Mouse (Mus musculus) spleen, adult 2 months (tissue): Measurements from ENCODE around the gene Apon. TPM values are rescaled to one million over a fixed set of nuclear protein-coding genes. Genes with fewer than 3 reads are reported as not detected.

ENCODE experiments used
- DNase-seq, 2 experiments: peaks; one replicate each; pipeline versions ENCODE4 v3.0.0 to v3.0.0-alpha.2; 2012 to 2021; ENCODE audit warnings: low spot score in 2 of 2, low read depth in 1 of 2
- H3K27ac ChIP-seq: fragments of 200-500 bp; 2 replicates; pipeline ENCODE4 v1.5.1; 2012; ENCODE audit warnings: low read length, inconsistent platforms; ENCODE audit not compliant: insufficient read depth
- H3K27me3 ChIP-seq: fragments of 200-500 bp; 2 replicates; pipeline ENCODE4 v1.6.1; 2012; ENCODE audit warnings: mild to moderate bottlenecking, moderate library complexity, low read length, inconsistent platforms; ENCODE audit not compliant: control insufficient read depth, insufficient read depth
- H3K36me3 ChIP-seq: fragments of 200-500 bp; 2 replicates; pipeline ENCODE4 v1.6.1; 2012; ENCODE audit warnings: mild to moderate bottlenecking, low read length, inconsistent platforms; ENCODE audit not compliant: control insufficient read depth, insufficient read depth
- H3K4me1 ChIP-seq: fragments of 200-500 bp; 2 replicates; pipeline ENCODE4 v1.6.1; 2011; ENCODE audit warnings: inconsistent platforms; ENCODE audit not compliant: control insufficient read depth, insufficient read depth, insufficient read length
- H3K4me3 ChIP-seq: fragments of 200-500 bp; 2 replicates; pipeline ENCODE4 v1.5.1; 2011; ENCODE audit warnings: mild to moderate bottlenecking, inconsistent platforms; ENCODE audit not compliant: insufficient read depth, insufficient read length; ENCODE audit errors: extremely low read depth
- CTCF ChIP-seq: fragments of 200-500 bp; IDR thresholded peaks from 2 replicates; pipeline ENCODE4 v1.5.1; 2011; ENCODE audit warnings: mild to moderate bottlenecking, inconsistent platforms; ENCODE audit not compliant: insufficient read depth, insufficient read length, insufficient replicate concordance; ENCODE audit errors: extremely low read depth
- POLR2A ChIP-seq: fragments of 200-500 bp; IDR thresholded peaks from 2 replicates; pipeline ENCODE4 v1.6.1; 2011; ENCODE audit warnings: low read depth, low read length, inconsistent platforms
- WGBS: fragments of 180-500 bp; shearing (Covaris S2); methylation state at CpG from one replicate; pipeline ENCODE4 v1.1.7; 2018; 5-methylcytosine and 5-hydroxymethylcytosine counted together
- polyA plus RNA-seq: library from polyadenylated mRNA; depleted of rRNA; stranded (reverse); fragments of >200 nt; gene quantifications from 2 replicates; pipeline ENCODE4 v1.2.3, GENCODE M21; 2012; rRNA removed

Apon gene
- polyA plus RNA-seq, 1 experiment, result 0.06 TPM

DNA sequence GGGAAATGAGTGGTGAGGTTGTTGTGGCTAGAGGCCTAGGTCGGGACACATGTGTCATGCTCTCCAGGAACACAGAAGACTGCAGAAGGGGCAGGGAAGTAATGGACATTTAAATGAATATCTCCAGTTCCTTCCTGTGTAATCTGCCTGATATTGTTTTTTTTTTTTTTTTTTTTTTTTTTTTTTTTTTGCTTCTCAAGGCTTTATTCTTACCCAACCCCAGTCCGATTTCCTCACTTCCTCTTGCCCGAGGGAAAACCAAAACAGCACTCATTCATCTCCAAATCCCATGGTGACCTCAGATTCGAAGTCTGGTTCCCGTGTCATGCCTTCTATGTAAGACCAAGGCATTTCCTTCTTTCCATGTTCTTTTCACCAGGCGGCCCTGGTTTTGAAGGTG is 44.3 kb downstream of the Apon start:
- TF ChIP-seq CTCF, result no peak
- Histone ChIP-seq H3K27me3 (no peaks in the 10 kb centered on the region), H3K36me3 (no peaks in the 10 kb centered on the region), H3K4me1 (no peaks in the 10 kb centered on the region; the same call in 1 of the 2 replicates), H3K27ac (no peak overlapping the region), H3K4me3 (no peak overlapping the region)
- WGBS, result 49% methylated on average over 6 of the region's 6 CpGs
- no peak for DNase-seq

DNA sequence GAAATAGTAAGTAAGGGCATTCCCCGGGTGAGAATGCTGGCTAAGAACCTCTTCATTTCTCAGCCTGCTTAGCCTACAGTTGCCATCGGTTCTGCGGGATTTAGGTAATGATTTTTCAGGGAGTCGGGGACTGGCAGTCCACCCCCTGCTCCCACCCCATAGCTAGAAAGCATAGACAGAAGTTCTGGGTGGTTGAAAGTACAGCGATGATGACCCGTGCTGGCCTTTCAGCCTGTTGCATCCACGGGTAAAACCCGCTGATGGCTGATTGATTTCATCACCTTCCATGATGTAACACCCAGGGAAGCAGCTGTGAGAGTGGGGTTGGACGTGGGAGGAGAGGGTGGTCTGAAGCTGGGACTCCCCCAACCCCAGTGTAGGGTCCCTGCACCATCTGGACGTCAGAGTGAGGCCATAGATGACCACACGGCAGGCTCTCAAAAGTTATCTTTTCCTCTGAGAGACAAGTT is 44.8 kb downstream of the Apon start, which contains the start of gene Il23a:
TSS of gene Il23a (minus strand) at position 51 of the 470 bp plus-strand sequence.
- Histone ChIP-seq H3K27me3 (no peaks in the 10 kb centered on the region), H3K4me3 (no peak within 1 kb of the TSS), H3K4me1 (peaks cover under 1% of the 10 kb centered on the region; the same call in 1 of the 2 replicates), H3K36me3 (no peaks in the 10 kb centered on the region), H3K27ac (no peak within 1 kb of the TSS)
- no peak for DNase-seq
- TF ChIP-seq POLR2A (no peak), CTCF (no peak)
- WGBS, result 82% methylated on average over 11 of the region's 11 CpGs

DNA sequence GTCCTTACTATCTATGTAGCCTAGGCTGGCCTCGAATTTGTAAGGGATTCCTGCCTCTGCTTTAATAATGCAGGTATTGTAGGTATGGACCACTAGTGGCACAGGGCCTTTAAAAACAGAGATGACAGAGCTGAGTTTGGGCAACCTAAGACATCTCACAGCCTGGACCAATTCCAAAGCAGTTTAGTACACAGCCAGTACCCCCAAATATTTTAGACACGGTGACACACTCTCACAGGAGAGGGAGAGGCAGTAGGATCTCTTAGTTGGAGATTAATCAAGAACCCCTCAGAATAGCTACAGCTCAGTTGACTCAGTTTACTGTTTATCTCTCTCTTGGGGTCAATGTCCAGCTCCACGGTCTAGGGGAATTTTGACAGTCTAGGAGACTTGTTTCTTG is 48.5 kb downstream of the Apon start:
- Histone ChIP-seq H3K4me3 (peak overlapping the region; percentile 74; the same call in 1 of the 2 replicates), H3K27ac (peak overlapping the region; percentile 88; the same call in 1 of the 2 replicates), H3K4me1 (peaks cover 6% of the 10 kb centered on the region; the same call in 1 of the 2 replicates), H3K36me3 (no peaks in the 10 kb centered on the region), H3K27me3 (no peaks in the 10 kb centered on the region)
- no peak for DNase-seq
- TF ChIP-seq CTCF (no peak), POLR2A (no peak)
- WGBS, result 23% methylated on average over 3 of the region's 3 CpGs

DNA sequence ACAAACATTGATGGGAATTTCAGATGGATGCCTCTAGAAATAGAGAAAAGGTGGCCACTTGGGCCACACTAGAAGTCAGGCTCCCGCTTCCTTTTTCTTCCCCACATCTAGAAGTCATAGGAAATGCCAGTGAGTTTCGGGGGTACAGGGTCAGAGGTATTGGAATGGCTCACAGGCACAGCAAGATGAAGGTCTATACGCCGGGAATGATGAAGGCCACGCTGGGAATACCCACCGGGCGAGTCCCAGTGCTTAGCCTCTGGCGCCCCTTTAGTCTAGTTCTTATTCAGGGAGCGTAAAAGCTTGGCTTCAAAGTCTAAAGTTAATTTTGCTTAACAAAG is 48.9 kb downstream of the Apon start:
- peak overlapping the region; percentile 88 for H3K27ac ChIP-seq
- no peaks in the 10 kb centered on the region for H3K27me3 ChIP-seq
- 1% methylated on average over 9 of the region's 9 CpGs for WGBS
- TF ChIP-seq POLR2A, result no peak
- no peak for TF ChIP-seq CTCF
- H3K36me3 ChIP-seq, result no peaks in the 10 kb centered on the region
- peaks cover 6% of the 10 kb centered on the region; the same call in 1 of the 2 replicates for H3K4me1 ChIP-seq
- DNase-seq, result no peak
- H3K4me3 ChIP-seq, result peak overlapping the region; percentile 74

DNA sequence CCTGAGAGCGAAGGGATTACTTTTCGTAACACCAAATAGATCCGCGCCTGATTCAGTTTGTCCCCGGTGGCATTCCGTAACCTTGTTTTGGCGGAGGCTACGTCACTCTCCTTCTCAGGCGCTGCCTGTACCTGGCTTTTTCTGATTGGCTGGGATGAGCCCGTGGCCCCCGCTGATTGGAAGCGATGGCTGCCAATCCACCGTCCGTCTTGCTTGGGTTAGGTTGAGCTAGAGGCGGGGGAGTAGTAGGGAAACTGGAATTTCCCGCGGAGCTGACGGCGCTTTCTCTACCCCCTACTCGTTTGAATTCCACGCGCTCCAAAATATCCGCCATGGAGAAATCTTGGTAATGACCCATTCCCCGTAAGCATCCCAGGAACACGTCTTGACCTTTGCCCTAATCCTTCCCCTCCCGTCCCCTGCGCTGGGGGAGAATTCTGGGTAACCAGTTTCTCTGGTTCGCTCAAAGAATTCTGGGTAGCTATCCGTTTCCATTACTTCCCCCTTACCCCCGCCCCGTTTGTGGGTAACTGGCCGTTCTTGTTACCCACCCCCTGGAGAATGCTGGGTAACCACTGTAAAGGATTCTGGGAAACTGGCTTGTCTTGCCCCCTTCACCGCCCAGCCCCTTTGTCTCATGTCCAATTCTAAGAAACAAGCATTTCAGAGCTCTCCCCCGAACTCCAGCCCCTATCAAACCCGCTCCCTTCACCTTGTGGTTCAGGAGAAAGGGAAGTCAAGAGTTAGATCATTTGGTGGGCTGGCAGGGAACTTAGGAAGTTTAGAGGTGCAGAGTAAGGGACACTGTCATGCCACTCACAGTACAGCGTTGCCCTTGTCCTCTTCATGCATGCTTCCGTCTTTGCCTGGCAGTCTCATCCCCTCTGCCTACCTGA is 49.5 kb downstream of the Apon start, which contains the start of gene Pan2:
TSS of gene Pan2 (plus strand) at position 210 of the 896 bp plus-strand sequence.
- no peaks in the 10 kb centered on the region for H3K27me3 ChIP-seq
- under 1% methylated on average over 37 of the region's 37 CpGs for WGBS
- DNase-seq, result peak; percentile 99
- H3K27ac ChIP-seq, result peak within 1 kb of the TSS; percentile 97
- H3K4me1 ChIP-seq, result peaks cover 6% of the 10 kb centered on the region; the same call in 1 of the 2 replicates
- TF ChIP-seq CTCF (no peak), POLR2A (peak; percentile 15; the same call in 1 of the 2 replicates)
- no peaks in the 10 kb centered on the region; the same call in 1 of the 2 replicates for H3K36me3 ChIP-seq
- H3K4me3 ChIP-seq, result peak within 1 kb of the TSS; percentile 74

Other genes starting within 250 kb of the Apon start
- not detected in 2 replicates for gene Hsd17b6, start 246.5 kb upstream of the Apon start, polyA plus RNA-seq
- gene Prim1, start 238.9 kb upstream of the Apon start, polyA plus RNA-seq, result 3.9 and 4.2 TPM in 2 replicates
- 124 and 171 TPM in 2 replicates for gene Naca, start 218.5 kb upstream of the Apon start, polyA plus RNA-seq
- gene Ptges3, start 195.1 kb upstream of the Apon start, polyA plus RNA-seq, result 20.2 and 59.3 TPM in 2 replicates
- 803 and 1,529 TPM in 2 replicates for gene Atp5b, start 170.8 kb upstream of the Apon start, polyA plus RNA-seq
- 39.0 and 43.3 TPM in 2 replicates for gene Baz2a, start 162.5 kb upstream of the Apon start, polyA plus RNA-seq
- gene Rbms2, start 73.8 kb upstream of the Apon start, polyA plus RNA-seq, result 30.0 and 37.0 TPM in 2 replicates
- 4.7 and 6.6 TPM in 2 replicates for gene Gls2, start 59.6 kb upstream of the Apon start, polyA plus RNA-seq
- 6.0 and 7.6 TPM in 2 replicates for gene Spryd4, start 42.3 kb upstream of the Apon start, polyA plus RNA-seq
- 0.08 TPM in 1 of 2 replicates, not detected in the other for gene Mip, start 28.3 kb upstream of the Apon start, polyA plus RNA-seq
- 4.8 and 6.7 TPM in 2 replicates for gene Timeless, start 22.0 kb upstream of the Apon start, polyA plus RNA-seq
- gene Apof, start 14.6 kb downstream of the Apon start, polyA plus RNA-seq, result 1.0 and 1.4 TPM in 2 replicates
- gene Stat2, start 16.5 kb downstream of the Apon start, polyA plus RNA-seq, result 34.6 and 42.1 TPM in 2 replicates
- not detected in 2 replicates for gene Il23a, start 44.7 kb downstream of the Apon start, polyA plus RNA-seq
- 25.7 and 30.6 TPM in 2 replicates for gene Pan2, start 49.2 kb downstream of the Apon start, polyA plus RNA-seq
- gene Cnpy2, start 68.4 kb downstream of the Apon start, polyA plus RNA-seq, result 15.9 and 17.2 TPM in 2 replicates
- gene Cs, start 83.6 kb downstream of the Apon start, polyA plus RNA-seq, result 70.4 and 89.2 TPM in 2 replicates
- 32.1 and 63.8 TPM in 2 replicates for gene Coq10a, start 114.9 kb downstream of the Apon start, polyA plus RNA-seq
- gene Ankrd52, start 123.0 kb downstream of the Apon start, polyA plus RNA-seq, result 31.1 and 36.9 TPM in 2 replicates
- 15.2 and 17.1 TPM in 2 replicates for gene Slc39a5, start 147.1 kb downstream of the Apon start, polyA plus RNA-seq
- 19.8 and 21.2 TPM in 2 replicates for gene Nabp2, start 157.4 kb downstream of the Apon start, polyA plus RNA-seq
- 24.1 and 29.4 TPM in 2 replicates for gene Rnf41, start 157.6 kb downstream of the Apon start, polyA plus RNA-seq
- 67.8 and 84.5 TPM in 2 replicates for gene Smarcc2, start 205.2 kb downstream of the Apon start, polyA plus RNA-seq
- gene Myl6, start 240.0 kb downstream of the Apon start, polyA plus RNA-seq, result 376 and 451 TPM in 2 replicates
- 0.67 and 1.1 TPM in 2 replicates for gene Myl6b, start 244.6 kb downstream of the Apon start, polyA plus RNA-seq